Mouse (Mus musculus) heart, embryonic 15.5 days (tissue): ENCODE measurements at regions not wholly inside any gene's neighbourhood (a gene's known extent, or its start where the extent isn't known, plus 50 kb on each side); places are given as distances from the start of the nearest gene placed in this dataset.
A peak's percentile ranks its signal among the peaks of the same experiment; 100 is the strongest.

ENCODE experiments used
- ATAC-seq: fragments of 200-750 bp; cut with Nextera tagmentation; replicated peaks from 2 replicates; pipeline ENCODE4 v1.8.0; 2017; ENCODE audit warnings: low read depth, moderate TSS enrichment; ENCODE audit not compliant: insufficient number of reproducible peaks, insufficient read depth, low FRiP score
- H3K27ac ChIP-seq: fragments of 300-500 bp; sonication (generic); 2 replicates; pipeline ENCODE4 v1.5.1; 2015; ENCODE audit warnings: mild to moderate bottlenecking, inconsistent platforms
- H3K27me3 ChIP-seq: fragments of 300-500 bp; sonication (generic); 2 replicates; pipeline ENCODE4 v1.6.1; 2015; ENCODE audit warnings: inconsistent platforms
- H3K36me3 ChIP-seq: fragments of 300-500 bp; sonication (generic); 2 replicates; pipeline ENCODE4 v1.6.1; 2015; ENCODE audit warnings: mild to moderate bottlenecking, inconsistent platforms
- H3K4me1 ChIP-seq: fragments of 300-500 bp; sonication (generic); replicated peaks from 2 replicates; pipeline ENCODE4 v1.6.1; 2015; ENCODE audit warnings: inconsistent platforms
- H3K4me2 ChIP-seq: fragments of 300-500 bp; sonication (generic); 2 replicates; pipeline ENCODE4 v1.6.1; 2015; ENCODE audit warnings: inconsistent platforms, mild to moderate bottlenecking, moderate library complexity
- H3K4me3 ChIP-seq: fragments of 300-500 bp; sonication (generic); 2 replicates; pipeline ENCODE4 v1.5.1; 2015; ENCODE audit warnings: mild to moderate bottlenecking, inconsistent platforms
- H3K9ac ChIP-seq: fragments of 300-500 bp; sonication (generic); 2 replicates; pipeline ENCODE4 v1.6.1; 2015; ENCODE audit warnings: mild to moderate bottlenecking, inconsistent platforms
- H3K9me3 ChIP-seq: fragments of 300-500 bp; sonication (generic); replicated peaks from 2 replicates; pipeline ENCODE4 v1.6.1; 2016; ENCODE audit warnings: inconsistent platforms
- WGBS: fragments of 180-500 bp; shearing (Covaris S2); methylation state at CpG from one replicate; pipeline ENCODE4 v1.1.7; 2015; ENCODE audit warnings: mixed read lengths; 5-methylcytosine and 5-hydroxymethylcytosine counted together

DNA sequence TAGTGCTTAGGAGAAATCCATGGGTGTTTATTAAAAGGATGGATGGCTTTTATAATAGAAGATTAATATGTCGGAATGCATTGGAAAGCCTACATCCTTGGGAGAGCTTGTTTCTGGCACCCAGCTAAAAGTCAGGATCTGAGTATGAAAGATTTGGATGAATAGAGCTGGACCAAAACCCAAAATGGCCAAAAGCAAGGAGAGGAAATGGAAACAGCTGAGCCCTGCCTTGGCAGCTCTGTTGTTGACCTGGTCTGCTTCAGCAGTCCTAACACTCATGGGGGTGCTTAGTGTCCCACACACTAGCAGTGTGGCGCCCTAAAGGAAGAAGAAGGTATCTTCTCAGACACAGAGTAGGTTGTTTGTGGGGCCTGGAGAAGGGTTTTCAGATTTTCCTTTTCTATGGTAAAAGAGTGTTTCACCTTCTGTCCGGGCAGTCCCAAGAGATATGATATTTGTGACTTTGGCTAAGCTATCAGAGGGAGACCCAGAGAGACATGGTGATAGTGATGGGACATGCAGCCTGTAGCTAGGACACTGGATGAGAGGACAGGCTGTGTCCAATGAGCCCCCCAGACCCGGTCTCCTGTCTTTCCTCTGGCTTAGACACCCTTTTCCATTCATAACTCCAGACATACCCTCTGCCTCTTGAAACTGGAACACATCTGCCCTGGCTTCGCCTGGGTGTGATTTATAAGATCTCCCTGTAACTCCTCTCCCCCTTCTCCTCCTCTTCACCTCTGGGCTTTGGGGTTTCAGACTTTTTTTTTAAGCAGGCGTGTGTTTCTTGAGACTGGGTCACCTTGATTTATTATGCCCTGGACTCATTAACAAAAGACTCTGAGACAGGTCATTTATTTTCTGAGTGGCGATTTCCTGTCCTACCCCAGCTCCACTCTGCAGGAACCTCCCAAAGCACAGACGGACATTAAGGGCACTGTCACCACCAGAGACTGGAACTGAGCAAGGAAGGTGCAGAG lies 70.9 kb upstream of the Boc start:
- 59% methylated on average over 8 of the region's 8 CpGs for whole genome bisulfite sequencing
- H3K27ac ChIP-seq, result peak overlapping the region; percentile 22; the same call in 1 of the 2 replicates
- ATAC-seq, result no peak
- H3K9me3 ChIP-seq, result no peaks in the 10 kb centered on the region
- H3K4me2 ChIP-seq, result no peak overlapping the region
- no peak overlapping the region for H3K4me3 ChIP-seq
- H3K4me1 ChIP-seq, result peaks cover 26% of the 10 kb centered on the region
- H3K27me3 ChIP-seq, result no peaks in the 10 kb centered on the region
- no peaks in the 10 kb centered on the region for H3K36me3 ChIP-seq
- no peak overlapping the region for H3K9ac ChIP-seq

DNA sequence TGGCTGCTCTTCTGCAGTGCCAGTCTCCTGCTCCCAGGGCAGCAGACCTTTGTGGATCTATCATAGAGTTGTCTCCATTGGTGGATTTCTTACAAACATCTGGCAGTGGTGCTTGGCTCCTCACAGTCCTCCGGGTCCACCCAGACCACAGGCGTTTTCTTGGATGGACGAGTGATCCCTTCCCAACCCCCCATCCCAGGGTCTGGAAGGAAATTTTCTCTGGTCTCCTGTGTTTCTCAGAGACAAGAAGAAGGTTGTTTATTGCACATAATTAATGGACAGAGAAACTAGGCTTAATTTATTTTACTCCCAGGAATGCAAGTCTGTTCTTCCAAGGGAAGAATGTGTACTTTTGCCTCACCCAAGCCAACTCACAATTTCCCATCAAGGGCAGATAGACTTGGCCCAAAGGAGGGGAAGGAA lies 67.2 kb upstream of the Boc start:
- no peak overlapping the region for H3K4me3 ChIP-seq
- no peak overlapping the region for H3K9ac ChIP-seq
- no peak for ATAC-seq
- peaks cover 2% of the 10 kb centered on the region; the same call in 1 of the 2 replicates for H3K4me1 ChIP-seq
- H3K27me3 ChIP-seq, result no peaks in the 10 kb centered on the region
- H3K4me2 ChIP-seq, result no peak overlapping the region
- WGBS, result 79% methylated on average over 3 of the region's 3 CpGs
- H3K27ac ChIP-seq, result no peak overlapping the region
- no peaks in the 10 kb centered on the region for H3K9me3 ChIP-seq
- no peaks in the 10 kb centered on the region for H3K36me3 ChIP-seq

DNA sequence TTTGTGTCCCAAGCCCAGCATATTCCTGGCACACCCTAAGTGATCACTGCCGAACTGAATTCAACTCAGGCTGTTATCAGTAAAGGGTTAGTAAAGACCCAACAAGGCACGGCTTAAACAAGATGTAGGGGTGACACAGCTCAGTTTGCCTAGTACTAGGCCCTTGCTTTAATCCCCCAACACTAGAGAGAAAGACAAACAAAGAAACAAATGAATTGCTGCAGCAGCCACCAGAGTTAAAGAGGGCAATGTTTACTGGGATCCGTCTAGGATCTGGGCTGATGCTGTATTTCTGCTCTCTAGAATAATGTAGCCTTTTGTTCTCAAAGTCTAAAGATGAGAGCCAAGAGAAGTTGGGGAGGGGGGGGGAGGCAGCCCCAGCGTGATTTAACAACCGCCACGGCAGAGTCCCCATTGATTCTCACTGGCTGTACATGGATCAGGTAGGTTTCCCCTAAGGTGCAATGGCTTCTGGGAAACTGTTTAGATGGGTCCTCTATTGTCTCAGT lies 66.5 kb upstream of the Boc start:
- Histone ChIP-seq H3K4me1 (no peaks in the 10 kb centered on the region; the same call in 1 of the 2 replicates), H3K9ac (no peak overlapping the region), H3K4me2 (no peak overlapping the region), H3K4me3 (no peak overlapping the region), H3K36me3 (no peaks in the 10 kb centered on the region), H3K27me3 (no peaks in the 10 kb centered on the region), H3K9me3 (no peaks in the 10 kb centered on the region), H3K27ac (no peak overlapping the region)
- no peak for ATAC-seq
- 61% methylated on average over 6 of the region's 6 CpGs for WGBS

DNA sequence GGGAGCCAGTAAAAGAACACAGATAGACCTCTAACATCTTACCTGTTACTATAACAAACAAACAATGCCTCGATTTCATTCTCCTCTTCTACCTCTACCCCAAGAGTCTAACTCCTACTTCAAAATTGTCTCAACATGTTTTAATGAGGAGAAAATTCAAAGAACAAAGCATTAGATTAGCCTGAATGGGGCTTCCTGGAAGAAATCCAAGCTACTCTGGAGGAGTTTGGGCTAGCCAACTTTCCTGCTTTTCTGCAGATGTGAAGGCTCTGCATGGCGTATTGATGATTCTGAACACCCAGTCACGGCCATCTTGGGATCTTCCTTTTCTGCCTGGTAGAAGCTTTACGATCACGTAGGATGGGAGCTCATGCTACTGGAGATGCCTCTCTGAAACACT lies 62.9 kb upstream of the Boc start:
- no peak for ATAC-seq
- peaks cover 7% of the 10 kb centered on the region for H3K4me1 ChIP-seq
- H3K36me3 ChIP-seq, result no peaks in the 10 kb centered on the region
- H3K27me3 ChIP-seq, result no peaks in the 10 kb centered on the region
- no peaks in the 10 kb centered on the region for H3K9me3 ChIP-seq
- H3K4me2 ChIP-seq, result no peak overlapping the region
- no peak overlapping the region for H3K27ac ChIP-seq
- WGBS, result 65% methylated on average over 5 of the region's 5 CpGs
- H3K9ac ChIP-seq, result no peak overlapping the region
- no peak overlapping the region for H3K4me3 ChIP-seq

DNA sequence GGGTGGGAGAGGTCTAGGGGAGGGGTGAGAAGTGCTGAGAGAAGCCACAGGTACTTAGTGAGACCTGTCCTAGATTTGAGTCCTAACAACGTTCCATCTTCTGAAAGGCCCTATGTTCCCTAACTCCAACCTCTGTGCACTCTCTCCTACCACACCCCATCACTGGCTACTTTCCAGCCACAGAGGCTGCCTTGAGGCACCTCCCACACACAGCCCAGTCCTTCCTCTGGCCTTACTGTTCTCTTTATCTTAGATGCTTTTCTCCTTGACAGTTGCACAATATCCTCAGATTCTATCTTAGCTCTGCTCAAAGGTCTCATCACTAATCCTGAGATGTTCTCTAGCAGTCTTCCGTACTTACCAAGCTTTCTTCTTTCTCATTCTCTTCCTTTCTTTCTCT lies 61.8 kb upstream of the Boc start:
- H3K9me3 ChIP-seq, result no peaks in the 10 kb centered on the region
- H3K36me3 ChIP-seq, result no peaks in the 10 kb centered on the region
- no peak overlapping the region for H3K9ac ChIP-seq
- H3K27ac ChIP-seq, result no peak overlapping the region
- H3K27me3 ChIP-seq, result no peaks in the 10 kb centered on the region
- ATAC-seq, result 0 out of 2 replicates have a peak, but pooled peaks have one; percentile 15
- H3K4me3 ChIP-seq, result no peak overlapping the region
- 65% methylated on average over 2 of the region's 2 CpGs for WGBS
- peaks cover 16% of the 10 kb centered on the region for H3K4me1 ChIP-seq
- no peak overlapping the region for H3K4me2 ChIP-seq

DNA sequence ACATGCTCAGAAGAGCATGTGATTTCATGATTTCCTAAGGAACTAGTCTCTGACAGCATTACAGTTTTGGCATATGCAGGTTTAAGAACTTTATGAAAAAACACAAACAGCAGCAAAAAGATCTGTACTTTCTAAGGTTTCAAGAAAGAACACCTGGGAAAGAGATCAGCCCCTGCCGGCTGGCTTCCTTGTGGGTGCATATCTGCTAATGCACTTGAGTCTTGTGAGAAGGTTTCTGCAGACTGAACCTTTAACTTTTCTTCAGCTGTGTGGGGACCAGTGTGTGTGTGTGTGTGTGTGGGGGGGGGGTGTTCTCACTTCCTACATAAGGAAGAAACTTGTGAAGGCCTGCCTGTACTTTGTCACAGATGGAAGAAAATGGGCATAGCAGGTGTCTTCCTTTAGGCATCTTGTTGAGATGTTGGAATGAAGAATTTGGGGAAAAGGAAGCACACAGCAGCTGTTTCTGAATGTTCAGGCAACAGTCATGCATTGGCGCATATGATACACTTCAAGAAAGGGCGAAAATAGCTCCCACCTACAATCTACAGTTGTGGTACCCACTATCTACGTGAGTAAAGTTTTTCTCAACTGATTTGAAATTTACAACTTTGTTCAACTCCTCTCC lies 60.9 kb upstream of the Boc start:
- H3K4me1 ChIP-seq, result peaks cover 22% of the 10 kb centered on the region
- H3K4me3 ChIP-seq, result no peak overlapping the region
- no peaks in the 10 kb centered on the region for H3K36me3 ChIP-seq
- H3K9me3 ChIP-seq, result no peaks in the 10 kb centered on the region
- 79% methylated on average over 4 of the region's 4 CpGs for WGBS
- no peak overlapping the region for H3K4me2 ChIP-seq
- H3K9ac ChIP-seq, result no peak overlapping the region
- no peak for ATAC-seq
- no peak overlapping the region for H3K27ac ChIP-seq
- no peaks in the 10 kb centered on the region for H3K27me3 ChIP-seq

DNA sequence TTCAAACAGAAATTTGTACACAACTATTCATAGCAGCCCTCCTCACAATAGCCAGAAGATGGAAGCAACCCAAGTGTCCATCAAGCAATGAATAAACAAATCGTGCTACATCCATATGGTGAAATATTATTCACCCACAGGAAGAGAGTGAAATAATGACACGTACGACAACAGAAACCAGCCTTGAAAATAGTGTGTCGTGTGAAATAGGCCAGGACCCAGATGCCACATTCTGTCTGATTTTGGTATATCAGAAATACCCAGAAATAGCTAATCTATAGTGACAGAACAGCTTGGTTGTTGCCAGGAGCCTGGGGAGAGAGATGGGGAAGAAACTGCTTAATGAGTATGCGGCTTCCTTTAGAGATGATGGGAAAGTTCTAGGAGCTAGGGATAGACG lies 58.3 kb upstream of the Boc start:
- H3K4me3 ChIP-seq, result no peak overlapping the region
- H3K27ac ChIP-seq, result peak overlapping the region; percentile 75
- 67% methylated on average over 6 of the region's 6 CpGs for WGBS
- no peak overlapping the region for H3K9ac ChIP-seq
- no peak overlapping the region for H3K4me2 ChIP-seq
- no peaks in the 10 kb centered on the region for H3K9me3 ChIP-seq
- ATAC-seq, result no peak
- H3K4me1 ChIP-seq, result peaks cover 22% of the 10 kb centered on the region
- H3K27me3 ChIP-seq, result no peaks in the 10 kb centered on the region
- no peaks in the 10 kb centered on the region for H3K36me3 ChIP-seq

DNA sequence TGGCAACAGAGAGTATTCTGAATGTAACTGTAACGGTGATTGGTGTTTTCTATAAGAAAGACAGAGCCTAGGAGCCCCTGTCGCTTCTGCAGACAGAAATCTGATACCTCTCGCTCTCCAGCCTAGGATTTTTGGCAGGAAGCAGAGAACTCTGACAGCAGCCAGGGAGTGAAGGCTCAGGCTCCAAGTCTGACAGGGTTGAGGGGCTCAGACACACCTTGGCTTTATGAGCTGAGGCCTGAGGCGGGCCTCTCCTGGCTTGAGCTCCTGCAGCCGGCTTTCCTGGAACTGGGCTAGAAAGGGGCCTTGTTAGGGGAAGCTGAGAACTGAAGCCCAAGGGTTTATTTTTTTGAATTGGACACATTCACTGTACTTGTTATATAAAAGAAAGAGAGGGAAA lies 57.7 kb upstream of the Boc start:
- H3K27ac ChIP-seq, result peak overlapping the region; percentile 75
- no peak overlapping the region for H3K4me2 ChIP-seq
- H3K36me3 ChIP-seq, result no peaks in the 10 kb centered on the region
- H3K4me3 ChIP-seq, result no peak overlapping the region
- ATAC-seq, result peak; percentile 80
- H3K9ac ChIP-seq, result no peak overlapping the region
- peaks cover 22% of the 10 kb centered on the region for H3K4me1 ChIP-seq
- 9% methylated on average over 5 of the region's 5 CpGs for WGBS
- H3K27me3 ChIP-seq, result no peaks in the 10 kb centered on the region
- H3K9me3 ChIP-seq, result no peaks in the 10 kb centered on the region

DNA sequence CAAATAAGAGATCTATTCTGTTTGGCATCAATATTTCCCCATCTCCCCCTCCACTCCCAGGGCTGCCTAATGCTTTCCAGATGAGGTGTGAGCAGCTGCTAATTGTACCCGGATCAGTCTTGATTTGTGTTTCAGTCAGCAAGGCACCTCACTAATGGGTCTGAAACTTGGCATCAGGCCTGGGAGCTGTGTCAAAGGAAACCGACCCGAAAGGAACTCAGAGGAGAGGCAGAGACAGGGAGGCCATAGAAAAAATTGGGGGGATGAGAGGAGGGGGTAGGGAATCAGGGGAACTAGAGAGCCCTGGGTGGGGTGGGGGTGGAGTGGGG lies 57.1 kb upstream of the Boc start:
- ATAC-seq, result 0 out of 2 replicates have a peak, but pooled peaks have one; percentile 2
- Histone ChIP-seq H3K36me3 (no peaks in the 10 kb centered on the region), H3K9ac (no peak overlapping the region), H3K27me3 (no peaks in the 10 kb centered on the region), H3K27ac (peak overlapping the region; percentile 75), H3K9me3 (no peaks in the 10 kb centered on the region), H3K4me1 (peaks cover 22% of the 10 kb centered on the region), H3K4me3 (no peak overlapping the region), H3K4me2 (no peak overlapping the region)
- WGBS, result 12% methylated on average over 3 of the region's 3 CpGs

DNA sequence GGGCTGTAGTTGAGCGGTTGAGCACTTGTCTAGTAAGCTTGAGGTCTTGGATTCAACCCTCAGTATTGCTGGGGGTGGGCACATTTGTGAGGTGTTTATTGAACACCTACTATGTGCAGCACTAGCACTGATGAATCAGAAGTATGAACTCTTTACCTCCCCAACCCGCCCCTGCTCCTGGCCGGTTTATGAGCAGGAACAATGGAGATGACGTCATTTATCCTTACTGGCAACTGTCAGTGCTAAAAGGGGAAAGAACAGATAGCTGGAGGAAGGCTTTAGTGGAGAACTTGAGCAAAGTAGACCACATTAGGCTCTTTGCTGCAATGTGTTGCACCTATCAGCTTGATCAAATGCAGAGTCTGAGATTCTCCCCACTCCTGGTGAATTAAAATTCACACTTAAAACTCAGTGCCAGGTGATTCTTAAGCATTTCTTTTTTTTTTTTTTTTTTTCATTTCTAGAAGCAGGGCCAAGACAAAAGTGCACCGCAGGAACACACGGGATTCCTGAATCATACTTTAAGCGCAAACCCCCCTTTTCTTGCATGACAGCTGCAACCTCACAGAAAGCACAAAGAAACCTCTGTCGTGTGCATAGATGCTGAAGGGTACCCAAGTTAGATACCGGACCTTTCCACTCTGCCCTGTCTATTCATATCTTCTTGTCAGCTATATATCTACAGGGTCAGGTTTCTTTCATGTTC lies 56.6 kb upstream of the Boc start:
- peak overlapping the region; percentile 75 for H3K27ac ChIP-seq
- 37% methylated on average over 9 of the region's 9 CpGs for WGBS
- H3K4me2 ChIP-seq, result no peak overlapping the region
- H3K4me1 ChIP-seq, result peaks cover 22% of the 10 kb centered on the region
- ATAC-seq, result no peak
- H3K9ac ChIP-seq, result no peak overlapping the region
- no peaks in the 10 kb centered on the region for H3K36me3 ChIP-seq
- no peaks in the 10 kb centered on the region for H3K27me3 ChIP-seq
- no peaks in the 10 kb centered on the region for H3K9me3 ChIP-seq
- no peak overlapping the region for H3K4me3 ChIP-seq

DNA sequence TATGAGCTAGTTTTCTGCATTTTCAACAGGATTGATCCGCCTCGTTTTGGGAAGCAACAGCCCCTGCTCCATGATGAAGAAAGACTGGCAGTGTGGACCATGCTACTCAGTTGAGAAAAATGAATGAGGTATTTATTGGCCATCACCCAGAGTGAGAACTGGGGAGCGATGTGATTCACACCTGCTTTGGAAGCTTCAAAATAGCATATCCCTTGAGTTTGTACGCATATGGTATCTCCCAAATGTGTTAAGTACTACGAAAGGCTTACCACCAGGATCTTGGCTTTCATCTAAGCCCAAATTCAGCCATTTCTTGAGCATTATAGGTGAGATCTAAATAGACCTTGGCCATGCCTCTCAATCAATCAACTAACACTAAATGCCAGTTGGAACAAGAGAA lies 55.5 kb upstream of the Boc start:
- Histone ChIP-seq H3K4me3 (no peak overlapping the region), H3K4me1 (peaks cover 22% of the 10 kb centered on the region), H3K36me3 (no peaks in the 10 kb centered on the region), H3K27ac (no peak overlapping the region), H3K9me3 (no peaks in the 10 kb centered on the region), H3K27me3 (no peaks in the 10 kb centered on the region), H3K9ac (no peak overlapping the region), H3K4me2 (no peak overlapping the region)
- 88% methylated on average over 5 of the region's 5 CpGs for WGBS
- no peak for ATAC-seq
